ENCODE assay signal across 10 mouse cellular contexts in genomic region chr1:42242586-42243457, GRCm38 (mm10).
DNase-seq lines count a peak whose midpoint lies in the region; ATAC-seq and TF ChIP-seq lines count a peak whose summit lies in the region.
"Had no signal": no experiment of that assay in that cellular context is flagged by ENCODE, and none has a peak within 500 bp of the region (broad histone marks: within the 10 kb centered on the region; RNA-seq: fewer than 3 reads in every experiment).

No protein-coding gene starts in this region.

- no peaks in the 10 kb centered on the region for H3K27me3 ChIP-seq in kidney, adult 2 months (replicated peaks; ENCODE audit: control insufficient read depth, insufficient read depth, low read length)
- no peaks in the 10 kb centered on the region for H3K27me3 ChIP-seq in embryonic facial prominence, embryonic 10.5 days (replicated peaks; ENCODE audit: low read depth, poor library complexity, severe bottlenecking)
- no peaks in the 10 kb centered on the region for H3K27me3 ChIP-seq in hindbrain, embryonic 16.5 days (replicated peaks; ENCODE audit: control insufficient read depth, insufficient read depth, low read length)
- H3K27me3 ChIP-seq in midbrain, postnatal 0 days (ENCODE audit: insufficient read depth, low read length) = no peaks in the 10 kb centered on the region

- peak; percentile 8 for DNase-seq in kidney, adult 18-20 months
- no peak for DNase-seq in kidney, adult 2 months
- no peak for DNase-seq in embryonic facial prominence, embryonic 10.5 days (ENCODE audit: low spot score)
- no peak for DNase-seq in midbrain, postnatal 0 days (ENCODE audit: low spot score)
- DNase-seq in testis, postnatal 10 days (ENCODE audit: low spot score) = no peak
- no peak for DNase-seq in thymus, postnatal 25 days
- no peak for DNase-seq in right cerebral cortex, adult 18-20 months
- DNase-seq: cerebellum, postnatal 25 days; gastrocnemius, postnatal 14 days had no signal

- no peak overlapping the region for H3K4me3 ChIP-seq in kidney, adult 2 months (ENCODE audit: insufficient read depth, low read depth, low read length)
- H3K4me3 ChIP-seq in embryonic facial prominence, embryonic 10.5 days = no peak overlapping the region
- no peak overlapping the region for H3K4me3 ChIP-seq in hindbrain, embryonic 16.5 days (ENCODE audit: low read length)
- no peak overlapping the region for H3K4me3 ChIP-seq in midbrain, postnatal 0 days (ENCODE audit: low read depth, low read length)

- no peak overlapping the region for H3K27ac ChIP-seq in kidney, adult 2 months (ENCODE audit: insufficient read depth, low read depth, low read length)
- H3K27ac ChIP-seq in embryonic facial prominence, embryonic 10.5 days (replicated peaks) = peak overlapping the region; percentile 45
- H3K27ac ChIP-seq in hindbrain, embryonic 16.5 days (ENCODE audit: low read depth, low read length) = peak overlapping the region; percentile 68
- H3K27ac ChIP-seq in midbrain, postnatal 0 days (ENCODE audit: low read depth, low read length) = peak overlapping the region; percentile 13

- no peaks in the 10 kb centered on the region for H3K9me3 ChIP-seq in embryonic facial prominence, embryonic 10.5 days
- H3K9me3 ChIP-seq in hindbrain, embryonic 16.5 days (ENCODE audit: control insufficient read depth, low read length) = no peaks in the 10 kb centered on the region
- H3K9me3 ChIP-seq in midbrain, postnatal 0 days (ENCODE audit: low read length) = no peaks in the 10 kb centered on the region

- H3K36me3 ChIP-seq in kidney, adult 2 months (ENCODE audit: control insufficient read depth, insufficient read depth, low read length) = no peaks in the 10 kb centered on the region
- H3K36me3 ChIP-seq in embryonic facial prominence, embryonic 10.5 days (replicated peaks) = no peaks in the 10 kb centered on the region
- no peaks in the 10 kb centered on the region for H3K36me3 ChIP-seq in hindbrain, embryonic 16.5 days (ENCODE audit: control insufficient read depth, insufficient read depth, low read length)
- H3K36me3 ChIP-seq in midbrain, postnatal 0 days (ENCODE audit: insufficient read depth, low read length) = no peaks in the 10 kb centered on the region

- H3K4me1 ChIP-seq in kidney, adult 2 months (ENCODE audit: control insufficient read depth, insufficient read depth, low read length) = no peaks in the 10 kb centered on the region
- H3K4me1 ChIP-seq in embryonic facial prominence, embryonic 10.5 days = peaks cover 18% of the 10 kb centered on the region
- peaks cover 11% of the 10 kb centered on the region for H3K4me1 ChIP-seq in hindbrain, embryonic 16.5 days (ENCODE audit: control insufficient read depth, insufficient read depth, low read depth, low read length)
- peaks cover 5% of the 10 kb centered on the region for H3K4me1 ChIP-seq in midbrain, postnatal 0 days (ENCODE audit: insufficient read depth, low read length)

- WGBS in kidney, adult 2 months = 48% methylated on average over 15 of the region's 15 CpGs
- WGBS in embryonic facial prominence, embryonic 10.5 days = 69% methylated on average over 15 of the region's 15 CpGs
- 21% methylated on average over 15 of the region's 15 CpGs for WGBS in hindbrain, embryonic 16.5 days
- WGBS in midbrain, postnatal 0 days = 27% methylated on average over 15 of the region's 15 CpGs

- TF ChIP-seq CTCF in kidney, adult 2 months (conservative IDR thresholded peaks at IDR 0.05; ENCODE audit: insufficient read depth, insufficient read length, low read depth, low read length) = no peak
- TF ChIP-seq CTCF in midbrain, postnatal 0 days (IDR thresholded peaks at IDR 0.05) = no peak

- peak overlapping the region; percentile 10 for H3K4me2 ChIP-seq in hindbrain, embryonic 16.5 days (ENCODE audit: low read length)
- H3K4me2 ChIP-seq in midbrain, postnatal 0 days (ENCODE audit: low read depth, low read length, poor library complexity, severe bottlenecking) = 0 out of 2 replicates have a peak overlapping the region, but pooled peaks have one; percentile 35

- ATAC-seq in hindbrain, embryonic 16.5 days = peak; percentile 49
- peak; percentile 39; the same call in 1 of the 2 replicates for ATAC-seq in midbrain, postnatal 0 days (ENCODE audit: low FRiP score)

- no peak for TF ChIP-seq POLR2A in kidney, adult 2 months (IDR thresholded peaks at IDR 0.05; ENCODE audit: low read depth, low read length)

- H3K9ac ChIP-seq in hindbrain, embryonic 16.5 days (ENCODE audit: low read depth, low read length) = 0 out of 2 replicates have a peak overlapping the region, but pooled peaks have one; percentile 14
- no peak overlapping the region for H3K9ac ChIP-seq in midbrain, postnatal 0 days (replicated peaks; ENCODE audit: low read length, poor library complexity, severe bottlenecking)
